Mouse (Mus musculus): ENCODE results near the gene Ttc23l. TPM values are rescaled to one million over a fixed set of nuclear protein-coding genes. Genes with fewer than 3 reads are reported as not detected.

The Ttc23l gene
- not detected in 2 replicates for polyA plus RNA-seq (2012; rRNA removed)
- not detected in 2 replicates for polyA plus RNA-seq (2014; fragmentation: Nextera tagmentation; extraction: Ambion mirVana)

GRCm38 (mm10) chr15:10558465-10558864 lies at the start of gene Ttc23l:
TSS of gene Ttc23l (minus strand) at chr15:10558668.
- H3K4me1 ChIP-seq (ENCODE audit: control insufficient read depth, insufficient read depth, low read length): no peaks in the 10 kb centered on the region
- DNase-seq (ENCODE audit: low spot score): no peak
- no peak within 1 kb of the TSS for H3K4me2 ChIP-seq (replicated peaks; ENCODE audit: low read depth, low read length, severe bottlenecking)
- H3K9me3 ChIP-seq (ENCODE audit: control insufficient read depth, low read length): no peaks in the 10 kb centered on the region
- no peak for ATAC-seq (ENCODE audit: low FRiP score, low read depth)
- 92% methylated on average over 13 of the region's 13 CpGs for WGBS
- H3K27me3 ChIP-seq (ENCODE audit: control insufficient read depth, insufficient read depth, low read length): no peaks in the 10 kb centered on the region
- no peak within 1 kb of the TSS for H3K9ac ChIP-seq (ENCODE audit: low read depth, low read length, severe bottlenecking)
- no peak within 1 kb of the TSS for H3K4me3 ChIP-seq (replicated peaks; ENCODE audit: low read length)
- H3K36me3 ChIP-seq (ENCODE audit: control insufficient read depth, insufficient read depth, low read length): no peaks in the 10 kb centered on the region
- H3K27ac ChIP-seq (replicated peaks; ENCODE audit: low read depth, low read length): no peak within 1 kb of the TSS
- TF ChIP-seq POLR2A (IDR thresholded peaks at IDR 0.05; ENCODE audit: borderline replicate concordance, extremely low read depth, insufficient read depth, insufficient read length): no peak

GRCm38 (mm10) chr15:10599413-10599812 lies 40.9 kb upstream of the Ttc23l start:
- Histone ChIP-seq H3K9ac (ENCODE audit: low read depth, low read length, severe bottlenecking) (no peak overlapping the region), H3K9me3 (ENCODE audit: control insufficient read depth, low read length) (peaks cover 4% of the 10 kb centered on the region; the same call in 1 of the 2 replicates), H3K36me3 (ENCODE audit: control insufficient read depth, insufficient read depth, low read length) (peaks cover 11% of the 10 kb centered on the region), H3K4me2 (replicated peaks; ENCODE audit: low read depth, low read length, severe bottlenecking) (no peak overlapping the region), H3K4me3 (replicated peaks; ENCODE audit: low read length) (no peak overlapping the region), H3K4me1 (ENCODE audit: control insufficient read depth, insufficient read depth, low read length) (peaks cover 31% of the 10 kb centered on the region), H3K27ac (replicated peaks; ENCODE audit: low read depth, low read length) (peak overlapping the region; percentile 52), H3K27me3 (ENCODE audit: control insufficient read depth, insufficient read depth, low read length) (no peaks in the 10 kb centered on the region)
- no peak for TF ChIP-seq POLR2A (IDR thresholded peaks at IDR 0.05; ENCODE audit: borderline replicate concordance, extremely low read depth, insufficient read depth, insufficient read length)
- ATAC-seq (ENCODE audit: low FRiP score, low read depth) (no peak), DNase-seq (ENCODE audit: low spot score) (peak; percentile 61)
- 74% methylated on average over 7 of the region's 7 CpGs for WGBS

- Histone ChIP-seq H3K4me2 (replicated peaks; ENCODE audit: low read depth, low read length, severe bottlenecking) (no peak overlapping the region), H3K4me1 (ENCODE audit: control insufficient read depth, insufficient read depth, low read length) (peaks cover 34% of the 10 kb centered on the region), H3K9ac (ENCODE audit: low read depth, low read length, severe bottlenecking) (no peak overlapping the region), H3K27ac (replicated peaks; ENCODE audit: low read depth, low read length) (peak overlapping the region; percentile 52), H3K4me3 (replicated peaks; ENCODE audit: low read length) (no peak overlapping the region), H3K36me3 (ENCODE audit: control insufficient read depth, insufficient read depth, low read length) (peaks cover 5% of the 10 kb centered on the region; the same call in 1 of the 2 replicates), H3K27me3 (ENCODE audit: control insufficient read depth, insufficient read depth, low read length) (no peaks in the 10 kb centered on the region), H3K9me3 (ENCODE audit: control insufficient read depth, low read length) (no peaks in the 10 kb centered on the region)
- TF ChIP-seq POLR2A (IDR thresholded peaks at IDR 0.05; ENCODE audit: borderline replicate concordance, extremely low read depth, insufficient read depth, insufficient read length): no peak
- WGBS: 28% methylated on average over 16 of the region's 16 CpGs
- DNase-seq (ENCODE audit: low spot score): no peak
- ATAC-seq (ENCODE audit: low FRiP score, low read depth): peak; percentile 35
Measured at GRCm38 (mm10) chr15:10598259-10599225, 40.1 kb upstream of the Ttc23l start.

GRCm38 (mm10) chr15:10596871-10597270 lies 38.4 kb upstream of the Ttc23l start:
- Histone ChIP-seq H3K4me3 (replicated peaks; ENCODE audit: low read length) (no peak overlapping the region), H3K9ac (ENCODE audit: low read depth, low read length, severe bottlenecking) (no peak overlapping the region), H3K4me2 (replicated peaks; ENCODE audit: low read depth, low read length, severe bottlenecking) (no peak overlapping the region), H3K9me3 (ENCODE audit: control insufficient read depth, low read length) (no peaks in the 10 kb centered on the region), H3K27ac (replicated peaks; ENCODE audit: low read depth, low read length) (no peak overlapping the region), H3K4me1 (ENCODE audit: control insufficient read depth, insufficient read depth, low read length) (peaks cover 30% of the 10 kb centered on the region), H3K27me3 (ENCODE audit: control insufficient read depth, insufficient read depth, low read length) (no peaks in the 10 kb centered on the region), H3K36me3 (ENCODE audit: control insufficient read depth, insufficient read depth, low read length) (peaks cover 17% of the 10 kb centered on the region)
- DNase-seq (ENCODE audit: low spot score) (no peak), ATAC-seq (ENCODE audit: low FRiP score, low read depth) (no peak)
- TF ChIP-seq POLR2A (IDR thresholded peaks at IDR 0.05; ENCODE audit: borderline replicate concordance, extremely low read depth, insufficient read depth, insufficient read length): no peak
- WGBS: 93% methylated on average over 9 of the region's 9 CpGs

GRCm38 (mm10) chr15:10595408-10595807 lies 36.9 kb upstream of the Ttc23l start:
- Histone ChIP-seq H3K9ac (ENCODE audit: low read depth, low read length, severe bottlenecking) (no peak overlapping the region), H3K27me3 (ENCODE audit: control insufficient read depth, insufficient read depth, low read length) (no peaks in the 10 kb centered on the region), H3K27ac (replicated peaks; ENCODE audit: low read depth, low read length) (no peak overlapping the region), H3K4me2 (replicated peaks; ENCODE audit: low read depth, low read length, severe bottlenecking) (no peak overlapping the region), H3K4me3 (replicated peaks; ENCODE audit: low read length) (no peak overlapping the region), H3K4me1 (ENCODE audit: control insufficient read depth, insufficient read depth, low read length) (peaks cover 30% of the 10 kb centered on the region), H3K9me3 (ENCODE audit: control insufficient read depth, low read length) (no peaks in the 10 kb centered on the region), H3K36me3 (ENCODE audit: control insufficient read depth, insufficient read depth, low read length) (peaks cover 20% of the 10 kb centered on the region)
- no peak for TF ChIP-seq POLR2A (IDR thresholded peaks at IDR 0.05; ENCODE audit: borderline replicate concordance, extremely low read depth, insufficient read depth, insufficient read length)
- DNase-seq (ENCODE audit: low spot score) (no peak), ATAC-seq (ENCODE audit: low FRiP score, low read depth) (no peak)
- 58% methylated on average over 6 of the region's 6 CpGs for WGBS

Measured in limb, embryonic 14.5 days (tissue).